Mouse (Mus musculus): ENCODE results near the gene Tas2r125. TPM values are rescaled to one million over a fixed set of nuclear protein-coding genes. Genes with fewer than 3 reads are reported as not detected.
"Not testable (repeated sequence)": the region's sequence is repeated elsewhere in the genome, so short reads cannot be mapped to it uniquely, and the experiment has no call there.

Tas2r125 gene
- polyA plus RNA-seq (2014; fragmentation: Nextera tagmentation; extraction: Ambion mirVana) = not detected in 2 replicates

- DNase-seq (ENCODE audit: low spot score) = no peak
- Histone ChIP-seq H3K27ac (no peak within 1 kb of the TSS), H3K36me3 (replicated peaks; ENCODE audit: control insufficient read depth, insufficient read depth) (no peaks in the 10 kb centered on the region), H3K9ac (no peak within 1 kb of the TSS), H3K4me3 (replicated peaks; ENCODE audit: low read length) (no peak within 1 kb of the TSS), H3K9me3 (ENCODE audit: control insufficient read depth, low read length) (no peaks in the 10 kb centered on the region), H3K27me3 (ENCODE audit: control insufficient read depth, insufficient read depth, low read length) (no peaks in the 10 kb centered on the region), H3K4me1 (replicated peaks; ENCODE audit: control insufficient read depth, insufficient read depth, low read length) (no peaks in the 10 kb centered on the region), H3K4me2 (replicated peaks) (no peak within 1 kb of the TSS)
- no peak for ATAC-seq (ENCODE audit: low FRiP score)
- 85% methylated on average over 3 of the region's 3 CpGs for WGBS
Observed at GRCm38 (mm10) chr6:132909351-132909750, at the start of gene Tas2r125. Gene Tas2r125 (plus strand): TSS chr6:132909651.

DNA sequence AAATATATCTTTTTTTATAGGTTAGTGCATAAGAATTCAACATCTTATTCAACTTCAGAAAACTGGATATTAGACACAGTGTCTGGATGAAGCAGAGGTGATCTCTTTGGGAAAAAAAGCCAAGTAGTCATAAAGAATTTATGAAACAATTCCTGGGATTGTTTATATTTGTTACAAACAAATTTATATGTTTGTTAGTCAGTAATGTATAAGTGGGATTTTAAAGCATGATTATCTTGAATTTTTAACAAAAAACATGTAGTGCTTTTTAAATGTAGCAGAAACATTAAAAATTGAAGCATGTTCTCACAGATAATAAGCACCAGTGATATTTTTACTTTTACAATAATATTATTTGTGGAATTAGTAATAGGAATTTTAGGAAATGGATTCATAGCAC, 41.7 kb upstream of the Tas2r125 start, which contains the start of gene Tas2r110:
Gene Tas2r110 (plus strand): TSS at position 301 of the 400 bp plus-strand sequence.
- peak; percentile 14 for DNase-seq (ENCODE audit: low spot score)
- no peak within 1 kb of the TSS for H3K27ac ChIP-seq
- H3K4me3 ChIP-seq (replicated peaks; ENCODE audit: low read length) = no peak within 1 kb of the TSS
- ATAC-seq (ENCODE audit: low FRiP score) = no peak
- no peaks in the 10 kb centered on the region for H3K9me3 ChIP-seq (ENCODE audit: control insufficient read depth, low read length)
- no peaks in the 10 kb centered on the region for H3K4me1 ChIP-seq (replicated peaks; ENCODE audit: control insufficient read depth, insufficient read depth, low read length)
- no peaks in the 10 kb centered on the region for H3K36me3 ChIP-seq (replicated peaks; ENCODE audit: control insufficient read depth, insufficient read depth)
- no peak within 1 kb of the TSS for H3K4me2 ChIP-seq (replicated peaks)
- no peak within 1 kb of the TSS for H3K9ac ChIP-seq
- no peaks in the 10 kb centered on the region for H3K27me3 ChIP-seq (ENCODE audit: control insufficient read depth, insufficient read depth, low read length)

DNA sequence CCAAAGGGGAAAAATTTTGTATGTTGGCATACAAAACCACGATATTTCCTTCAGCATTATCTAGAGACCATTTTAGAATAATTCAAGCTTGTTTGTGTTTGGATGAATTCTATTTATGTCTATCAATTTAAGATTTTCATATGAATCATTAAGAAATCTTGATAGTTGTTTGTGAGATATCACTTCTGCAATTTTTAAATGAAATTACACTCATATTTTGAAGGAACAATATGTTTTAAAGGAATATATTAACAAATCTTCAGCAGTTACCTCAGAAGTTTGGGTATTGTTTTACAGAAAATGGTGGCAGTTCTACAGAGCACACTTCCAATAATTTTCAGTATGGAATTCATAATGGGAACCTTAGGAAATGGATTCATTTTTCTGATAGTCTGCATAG, 16.7 kb upstream of the Tas2r125 start, which contains the start of gene Tas2r113:
Gene Tas2r113 (plus strand): TSS at position 301 of the 400 bp plus-strand sequence.
- Histone ChIP-seq H3K9ac (no peak within 1 kb of the TSS), H3K27me3 (ENCODE audit: control insufficient read depth, insufficient read depth, low read length) (no peaks in the 10 kb centered on the region), H3K4me1 (replicated peaks; ENCODE audit: control insufficient read depth, insufficient read depth, low read length) (no peaks in the 10 kb centered on the region), H3K9me3 (ENCODE audit: control insufficient read depth, low read length) (no peaks in the 10 kb centered on the region), H3K27ac (no peak within 1 kb of the TSS), H3K4me2 (replicated peaks) (no peak within 1 kb of the TSS), H3K4me3 (replicated peaks; ENCODE audit: low read length) (no peak within 1 kb of the TSS), H3K36me3 (replicated peaks; ENCODE audit: control insufficient read depth, insufficient read depth) (no peaks in the 10 kb centered on the region)
- WGBS = 73% methylated on average over 1 of the region's 1 CpGs
- ATAC-seq (ENCODE audit: low FRiP score) (no peak), DNase-seq (ENCODE audit: low spot score) (no peak)

GRCm38 (mm10) chr6:132941376-132941775, 31.9 kb downstream of the Tas2r125 start:
- DNase-seq (ENCODE audit: low spot score); ATAC-seq (ENCODE audit: low FRiP score); H3K9me3 ChIP-seq (ENCODE audit: control insufficient read depth, low read length); H3K27me3 ChIP-seq (ENCODE audit: control insufficient read depth, insufficient read depth, low read length); H3K36me3 ChIP-seq (replicated peaks; ENCODE audit: control insufficient read depth, insufficient read depth); H3K9ac ChIP-seq; H3K4me3 ChIP-seq (replicated peaks; ENCODE audit: low read length); H3K27ac ChIP-seq; H3K4me1 ChIP-seq (replicated peaks; ENCODE audit: control insufficient read depth, insufficient read depth, low read length); H3K4me2 ChIP-seq (replicated peaks): not testable (repeated sequence)

DNA sequence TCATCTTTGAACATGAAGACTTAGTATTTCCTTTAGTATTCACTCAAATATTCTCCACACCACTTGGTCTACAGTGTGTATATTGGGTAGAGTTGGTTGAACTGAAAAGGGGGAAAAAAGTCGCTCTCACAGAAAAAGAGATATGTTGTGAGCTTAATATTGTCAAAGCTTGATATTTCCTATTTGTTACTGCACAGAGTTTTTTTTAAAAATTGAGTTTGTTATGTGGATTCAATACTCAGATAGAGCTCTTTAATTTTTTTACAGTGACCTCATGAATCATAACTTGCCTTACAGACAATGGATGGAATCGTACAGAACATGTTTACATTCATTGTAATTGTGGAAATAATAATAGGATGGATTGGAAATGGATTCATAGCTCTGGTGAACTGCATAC, 41.4 kb downstream of the Tas2r125 start, which contains the start of gene Tas2r129:
Gene Tas2r129 (plus strand): TSS at position 301 of the 400 bp plus-strand sequence.
- 83% methylated on average over 2 of the region's 2 CpGs for WGBS
- Histone ChIP-seq H3K4me2 (replicated peaks) (no peak within 1 kb of the TSS), H3K4me3 (replicated peaks; ENCODE audit: low read length) (no peak within 1 kb of the TSS), H3K27ac (no peak within 1 kb of the TSS), H3K9me3 (ENCODE audit: control insufficient read depth, low read length) (no peaks in the 10 kb centered on the region), H3K4me1 (replicated peaks; ENCODE audit: control insufficient read depth, insufficient read depth, low read length) (no peaks in the 10 kb centered on the region), H3K27me3 (ENCODE audit: control insufficient read depth, insufficient read depth, low read length) (no peaks in the 10 kb centered on the region), H3K36me3 (replicated peaks; ENCODE audit: control insufficient read depth, insufficient read depth) (no peaks in the 10 kb centered on the region), H3K9ac (no peak within 1 kb of the TSS)
- no peak for DNase-seq (ENCODE audit: low spot score)
- no peak for ATAC-seq (ENCODE audit: low FRiP score)

DNA sequence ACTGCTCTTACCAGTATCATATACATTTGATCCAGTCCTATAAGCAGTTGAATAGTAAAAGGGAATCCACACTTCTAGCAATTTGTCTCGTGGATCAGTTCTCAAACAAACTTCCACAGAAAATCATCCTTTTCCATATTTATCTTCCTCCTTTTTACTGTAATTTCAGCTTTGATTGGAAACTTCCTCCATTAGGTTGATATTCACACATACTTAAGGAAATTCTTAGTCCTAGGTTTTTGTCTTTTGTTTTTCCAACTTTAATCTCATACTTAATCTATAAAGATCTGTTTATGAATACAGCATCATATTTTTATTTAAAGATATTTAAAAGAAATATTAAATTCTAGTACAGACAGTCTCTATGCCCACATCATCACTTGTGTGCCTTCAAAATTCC, 48.4 kb downstream of the Tas2r125 start, which contains the start of gene Tas2r131:
Gene Tas2r131 (minus strand): TSS at position 101 of the 400 bp plus-strand sequence.
- no peak within 1 kb of the TSS for H3K9ac ChIP-seq

More for the DNA sequence above, 48.4 kb downstream of the Tas2r125 start, which contains the start of gene Tas2r131:
- Histone ChIP-seq H3K27ac (no peak within 1 kb of the TSS), H3K27me3 (ENCODE audit: control insufficient read depth, insufficient read depth, low read length) (no peaks in the 10 kb centered on the region), H3K4me2 (replicated peaks) (no peak within 1 kb of the TSS), H3K4me1 (replicated peaks; ENCODE audit: control insufficient read depth, insufficient read depth, low read length) (no peaks in the 10 kb centered on the region), H3K36me3 (replicated peaks; ENCODE audit: control insufficient read depth, insufficient read depth) (no peaks in the 10 kb centered on the region), H3K4me3 (replicated peaks; ENCODE audit: low read length) (no peak within 1 kb of the TSS), H3K9me3 (ENCODE audit: control insufficient read depth, low read length) (no peaks in the 10 kb centered on the region)
- ATAC-seq (ENCODE audit: low FRiP score) (no peak), DNase-seq (ENCODE audit: low spot score) (no peak)
- WGBS = 71% methylated on average over 1 of the region's 1 CpGs

Other genes with a start within 250 kb of the Tas2r125 start
- gene Tas2r121, start 208.6 kb upstream of the Tas2r125 start, polyA plus RNA-seq (2014; fragmentation: Nextera tagmentation; extraction: Ambion mirVana) = not detected in 2 replicates
- gene Tas2r122, start 197.7 kb upstream of the Tas2r125 start, polyA plus RNA-seq (2014; fragmentation: Nextera tagmentation; extraction: Ambion mirVana) = not detected in 2 replicates
- gene Tas2r115, start 171.6 kb upstream of the Tas2r125 start, polyA plus RNA-seq (2014; fragmentation: Nextera tagmentation; extraction: Ambion mirVana) = not detected in 2 replicates
- gene Tas2r124, start 154.9 kb upstream of the Tas2r125 start, polyA plus RNA-seq (2014; fragmentation: Nextera tagmentation; extraction: Ambion mirVana) = not detected in 2 replicates
- gene Tas2r102, start 147.5 kb upstream of the Tas2r125 start, polyA plus RNA-seq (2014; fragmentation: Nextera tagmentation; extraction: Ambion mirVana) = not detected in 2 replicates
- not detected in 2 replicates for gene Tas2r136, start 131.5 kb upstream of the Tas2r125 start, polyA plus RNA-seq (2014; fragmentation: Nextera tagmentation; extraction: Ambion mirVana)
- gene Tas2r117, start 106.8 kb upstream of the Tas2r125 start, polyA plus RNA-seq (2014; fragmentation: Nextera tagmentation; extraction: Ambion mirVana) = not detected in 2 replicates
- not detected in 2 replicates for gene Tas2r123, start 62.5 kb upstream of the Tas2r125 start, polyA plus RNA-seq (2014; fragmentation: Nextera tagmentation; extraction: Ambion mirVana)
- not detected in 2 replicates for gene Tas2r116, start 54.2 kb upstream of the Tas2r125 start, polyA plus RNA-seq (2014; fragmentation: Nextera tagmentation; extraction: Ambion mirVana)
- gene Tas2r110, start 41.6 kb upstream of the Tas2r125 start, polyA plus RNA-seq (2014; fragmentation: Nextera tagmentation; extraction: Ambion mirVana) = not detected in 2 replicates
- gene Tas2r113, start 16.6 kb upstream of the Tas2r125 start, polyA plus RNA-seq (2014; fragmentation: Nextera tagmentation; extraction: Ambion mirVana) = not detected in 2 replicates
- gene Tas2r129, start 41.5 kb downstream of the Tas2r125 start, polyA plus RNA-seq (2014; fragmentation: Nextera tagmentation; extraction: Ambion mirVana) = not detected in 2 replicates
- gene Tas2r131, start 48.3 kb downstream of the Tas2r125 start, polyA plus RNA-seq (2014; fragmentation: Nextera tagmentation; extraction: Ambion mirVana) = not detected in 2 replicates
- not detected in 2 replicates for gene Tas2r109, start 71.3 kb downstream of the Tas2r125 start, polyA plus RNA-seq (2014; fragmentation: Nextera tagmentation; extraction: Ambion mirVana)
- gene Tas2r103, start 127.5 kb downstream of the Tas2r125 start, polyA plus RNA-seq (2014; fragmentation: Nextera tagmentation; extraction: Ambion mirVana) = not detected in 2 replicates
- not detected in 2 replicates for gene Tas2r140, start 146.2 kb downstream of the Tas2r125 start, polyA plus RNA-seq (2014; fragmentation: Nextera tagmentation; extraction: Ambion mirVana)
- 113 and 117 TPM in 2 replicates for gene Smim10l1, start 195.3 kb downstream of the Tas2r125 start, polyA plus RNA-seq (2014; fragmentation: Nextera tagmentation; extraction: Ambion mirVana)

Data from hindbrain, embryonic 14.5 days (tissue).